Mouse (Mus musculus): ENCODE results near the gene Thumpd1. TPM values are rescaled to one million over a fixed set of nuclear protein-coding genes. Genes with fewer than 3 reads are reported as not detected.
"Not testable (repeated sequence)": the region's sequence is repeated elsewhere in the genome, so short reads cannot be mapped to it uniquely, and the experiment has no call there.

Gene Thumpd1
- total and polyA plus RNA-seq, 3 experiments: 7.9 to 15.6 (median 15.0) TPM

DNA sequence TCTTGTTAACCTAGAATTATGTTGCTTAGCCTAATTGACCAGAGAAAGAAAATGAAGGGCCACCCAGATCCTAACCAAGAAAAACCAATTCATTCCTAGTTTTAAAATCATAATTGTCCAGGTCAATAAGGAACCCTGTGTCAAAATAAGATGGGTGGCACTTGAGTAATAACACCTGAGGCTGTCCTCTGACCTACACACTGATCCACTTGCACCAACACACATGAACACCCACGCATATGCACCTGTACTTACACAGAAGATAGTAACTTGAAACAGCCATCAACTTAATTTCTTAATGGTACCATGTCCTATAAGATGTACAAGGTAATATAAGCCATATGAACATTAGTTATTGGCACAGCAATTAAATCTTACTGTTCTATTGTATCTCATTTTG is 33.1 kb upstream of the Thumpd1 start:
- WGBS: 85% methylated on average over 1 of the region's 1 CpGs
- intact Hi-C loops (cut with DNase I): no loop called here
- Histone ChIP-seq H3K27ac (no peak overlapping the region), H3K9ac (ENCODE audit: low read depth, low read length) (no peak overlapping the region), H3K79me2 (replicated peaks; ENCODE audit: control insufficient read depth, insufficient read depth, low read length) (no peaks in the 10 kb centered on the region), H3K36me3 (ENCODE audit: control insufficient read depth, insufficient read depth, low read length) (no peaks in the 10 kb centered on the region), H3K4me3 (no peak overlapping the region), H3K27me3 (ENCODE audit: control insufficient read depth, insufficient read depth, low read length) (no peaks in the 10 kb centered on the region), H3K4me1 (ENCODE audit: control insufficient read depth, insufficient read depth, low read length) (no peaks in the 10 kb centered on the region)
- DNase-seq: no peak
- TF ChIP-seq CTCF (IDR thresholded peaks at IDR 0.05): no peak
- TF ChIP-seq EP300 (IDR thresholded peaks at IDR 0.05; ENCODE audit: insufficient read depth, low read depth, low read length): no peak
- TF ChIP-seq POLR2A (IDR thresholded peaks at IDR 0.05; ENCODE audit: insufficient read depth, low read depth, low read length): no peak

DNA sequence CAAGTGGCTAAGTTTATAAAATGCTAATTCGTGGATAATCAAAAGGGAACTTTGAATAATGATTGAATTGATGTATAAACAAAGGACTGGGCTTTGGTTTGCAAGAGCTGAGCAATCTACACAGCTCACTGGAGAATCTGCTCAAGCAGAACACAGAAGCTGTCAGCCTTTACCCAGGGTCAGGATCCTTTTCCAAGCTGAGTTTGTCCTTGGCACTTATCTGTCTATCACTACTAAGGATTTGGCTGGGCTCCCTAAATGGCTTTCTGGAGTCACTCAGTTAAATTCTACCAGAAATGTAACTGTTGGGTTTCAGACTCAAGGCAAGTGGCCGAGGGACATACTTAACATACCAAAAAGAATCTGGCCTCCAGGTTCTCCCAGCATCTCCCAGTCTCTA is 29.3 kb upstream of the Thumpd1 start:
- no peaks in the 10 kb centered on the region for H3K27me3 ChIP-seq (ENCODE audit: control insufficient read depth, insufficient read depth, low read length)
- no peak overlapping the region for H3K9ac ChIP-seq (ENCODE audit: low read depth, low read length)
- no peak overlapping the region for H3K4me3 ChIP-seq
- DNase-seq: no peak
- H3K36me3 ChIP-seq (ENCODE audit: control insufficient read depth, insufficient read depth, low read length): no peaks in the 10 kb centered on the region
- H3K4me1 ChIP-seq (ENCODE audit: control insufficient read depth, insufficient read depth, low read length): no peaks in the 10 kb centered on the region
- H3K79me2 ChIP-seq (replicated peaks; ENCODE audit: control insufficient read depth, insufficient read depth, low read length): no peaks in the 10 kb centered on the region
- 38% methylated on average over 2 of the region's 2 CpGs for WGBS
- intact Hi-C loops (cut with DNase I): no loop called here
- TF ChIP-seq EP300 (IDR thresholded peaks at IDR 0.05; ENCODE audit: insufficient read depth, low read depth, low read length) (no peak), POLR2A (IDR thresholded peaks at IDR 0.05; ENCODE audit: insufficient read depth, low read depth, low read length) (no peak), CTCF (IDR thresholded peaks at IDR 0.05) (no peak)
- H3K27ac ChIP-seq: no peak overlapping the region

DNA sequence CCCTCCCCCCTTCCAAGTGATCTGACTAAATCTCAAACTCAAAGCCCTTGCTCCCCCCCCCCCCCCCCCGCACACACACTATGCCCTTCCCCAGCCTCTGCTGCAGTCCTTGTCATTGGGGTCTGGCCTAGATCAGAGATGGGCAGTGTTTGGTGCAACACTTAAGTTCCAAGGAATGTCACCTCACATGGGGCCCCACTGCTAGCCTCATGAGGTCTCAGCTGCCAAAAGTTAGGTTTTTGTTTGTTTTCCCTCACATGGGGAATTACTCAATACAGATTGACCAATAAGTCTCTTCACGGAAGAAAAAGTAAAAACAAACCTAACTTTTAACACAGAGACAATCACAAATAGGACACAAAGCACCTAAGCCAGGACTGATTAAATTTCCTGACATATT is 28.2 kb upstream of the Thumpd1 start:
- Histone ChIP-seq H3K4me3 (no peak overlapping the region), H3K27me3 (ENCODE audit: control insufficient read depth, insufficient read depth, low read length) (no peaks in the 10 kb centered on the region), H3K9ac (ENCODE audit: low read depth, low read length) (no peak overlapping the region), H3K79me2 (replicated peaks; ENCODE audit: control insufficient read depth, insufficient read depth, low read length) (no peaks in the 10 kb centered on the region), H3K4me1 (ENCODE audit: control insufficient read depth, insufficient read depth, low read length) (no peaks in the 10 kb centered on the region), H3K27ac (no peak overlapping the region), H3K36me3 (ENCODE audit: control insufficient read depth, insufficient read depth, low read length) (no peaks in the 10 kb centered on the region)
- no peak for DNase-seq
- TF ChIP-seq CTCF (IDR thresholded peaks at IDR 0.05) (no peak), POLR2A (IDR thresholded peaks at IDR 0.05; ENCODE audit: insufficient read depth, low read depth, low read length) (no peak), EP300 (IDR thresholded peaks at IDR 0.05; ENCODE audit: insufficient read depth, low read depth, low read length) (no peak)
- intact Hi-C loops (cut with DNase I): no loop called here
- 69% methylated on average over 1 of the region's 2 CpGs for WGBS

DNA sequence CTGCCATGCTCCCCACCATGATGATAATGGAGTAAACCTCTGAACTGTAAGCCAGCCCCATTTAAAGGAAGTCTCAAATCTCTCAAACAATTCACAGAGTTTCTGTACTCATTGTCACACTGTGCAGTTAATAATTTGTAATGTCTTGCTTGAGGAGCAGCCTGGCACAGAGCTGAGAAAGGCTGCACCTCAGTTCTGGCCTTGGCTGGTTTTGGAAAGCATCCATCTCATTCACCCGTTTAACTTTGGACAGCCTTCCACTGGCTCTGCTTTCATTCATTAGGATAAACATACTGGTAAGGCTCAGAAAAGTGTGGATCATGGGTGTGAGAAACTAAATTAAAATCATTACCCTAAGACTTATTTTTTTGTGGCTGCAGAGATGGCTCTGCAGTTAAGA is 25.3 kb upstream of the Thumpd1 start:
- intact Hi-C loops (cut with DNase I): no loop called here
- Histone ChIP-seq H3K27me3 (ENCODE audit: control insufficient read depth, insufficient read depth, low read length) (no peaks in the 10 kb centered on the region), H3K36me3 (ENCODE audit: control insufficient read depth, insufficient read depth, low read length) (no peaks in the 10 kb centered on the region), H3K4me3 (no peak overlapping the region), H3K4me1 (ENCODE audit: control insufficient read depth, insufficient read depth, low read length) (no peaks in the 10 kb centered on the region), H3K79me2 (replicated peaks; ENCODE audit: control insufficient read depth, insufficient read depth, low read length) (no peaks in the 10 kb centered on the region), H3K9ac (ENCODE audit: low read depth, low read length) (no peak overlapping the region), H3K27ac (no peak overlapping the region)
- WGBS: 41% methylated on average over 1 of the region's 1 CpGs
- TF ChIP-seq POLR2A (IDR thresholded peaks at IDR 0.05; ENCODE audit: insufficient read depth, low read depth, low read length): no peak
- no peak for TF ChIP-seq EP300 (IDR thresholded peaks at IDR 0.05; ENCODE audit: insufficient read depth, low read depth, low read length)
- TF ChIP-seq CTCF (IDR thresholded peaks at IDR 0.05): no peak
- DNase-seq: no peak

DNA sequence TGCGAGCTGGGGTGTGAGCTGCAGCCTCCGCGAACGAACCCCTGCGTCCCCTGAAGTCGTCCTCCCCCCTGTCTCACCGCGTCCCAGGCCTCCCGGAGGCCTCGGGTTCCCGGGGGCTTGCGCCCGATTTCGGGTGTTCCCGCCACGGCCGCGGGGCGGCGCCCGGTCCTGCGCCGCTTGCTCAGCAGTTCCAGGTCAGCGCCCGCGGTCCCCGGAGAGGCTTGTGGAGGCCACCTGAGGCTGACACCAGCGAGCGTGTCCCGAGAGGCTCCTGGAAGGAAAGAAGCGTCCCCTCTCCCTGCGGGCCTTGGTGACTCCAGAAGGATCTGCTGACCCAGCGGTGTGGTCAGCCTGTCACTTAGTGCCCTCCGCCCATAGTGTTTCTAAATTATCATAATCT is 23.7 kb upstream of the Thumpd1 start:
- no peak for TF ChIP-seq CTCF (IDR thresholded peaks at IDR 0.05)
- no peak for TF ChIP-seq EP300 (IDR thresholded peaks at IDR 0.05; ENCODE audit: insufficient read depth, low read depth, low read length)
- TF ChIP-seq POLR2A (IDR thresholded peaks at IDR 0.05; ENCODE audit: insufficient read depth, low read depth, low read length): no peak
- H3K9ac ChIP-seq (ENCODE audit: low read depth, low read length): no peak overlapping the region
- H3K4me1 ChIP-seq (ENCODE audit: control insufficient read depth, insufficient read depth, low read length): no peaks in the 10 kb centered on the region
- no peak for DNase-seq
- no peaks in the 10 kb centered on the region for H3K79me2 ChIP-seq (replicated peaks; ENCODE audit: control insufficient read depth, insufficient read depth, low read length)
- 8% methylated on average over 34 of the region's 34 CpGs for WGBS
- intact Hi-C loops (cut with DNase I): no loop called here
- H3K27me3 ChIP-seq (ENCODE audit: control insufficient read depth, insufficient read depth, low read length): no peaks in the 10 kb centered on the region
- H3K4me3 ChIP-seq: no peak overlapping the region
- H3K27ac ChIP-seq: no peak overlapping the region
- no peaks in the 10 kb centered on the region for H3K36me3 ChIP-seq (ENCODE audit: control insufficient read depth, insufficient read depth, low read length)

DNA sequence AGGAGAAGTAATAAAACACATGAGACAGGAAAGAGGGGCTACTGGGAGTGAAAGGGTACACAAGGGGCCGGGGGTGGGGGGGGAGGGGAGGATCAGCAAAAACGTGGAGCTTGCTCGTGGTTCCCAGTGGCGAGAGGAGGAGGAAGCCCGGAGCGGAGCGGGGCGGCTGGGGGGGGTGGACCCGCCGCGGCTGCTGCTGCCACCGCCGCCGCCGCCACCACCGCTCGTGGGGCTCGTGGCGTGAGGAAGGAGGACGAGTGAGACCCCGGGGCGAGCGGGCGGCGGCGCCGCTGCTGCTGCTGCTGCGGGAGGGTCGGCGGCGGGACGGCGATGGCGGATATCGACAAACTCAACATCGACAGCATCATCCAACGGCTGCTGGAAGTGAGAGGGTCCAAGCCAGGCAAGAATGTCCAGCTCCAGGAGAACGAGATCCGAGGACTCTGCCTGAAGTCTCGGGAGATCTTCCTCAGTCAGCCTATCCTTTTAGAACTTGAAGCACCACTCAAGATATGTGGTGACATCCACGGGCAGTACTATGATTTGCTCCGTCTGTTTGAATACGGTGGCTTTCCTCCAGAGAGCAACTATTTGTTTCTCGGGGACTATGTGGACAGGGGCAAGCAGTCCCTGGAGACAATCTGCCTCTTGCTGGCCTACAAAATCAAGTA is 19.3 kb upstream of the Thumpd1 start:
- H3K4me1 ChIP-seq (ENCODE audit: control insufficient read depth, insufficient read depth, low read length); H3K27me3 ChIP-seq (ENCODE audit: control insufficient read depth, insufficient read depth, low read length); intact Hi-C loops (cut with DNase I); H3K27ac ChIP-seq; H3K4me3 ChIP-seq; H3K79me2 ChIP-seq (replicated peaks; ENCODE audit: control insufficient read depth, insufficient read depth, low read length); H3K9ac ChIP-seq (ENCODE audit: low read depth, low read length); H3K36me3 ChIP-seq (ENCODE audit: control insufficient read depth, insufficient read depth, low read length): not testable (repeated sequence)
- WGBS: 1% methylated on average over 29 of the region's 44 CpGs
- peak; percentile 11 to 20 for DNase-seq

All from heart, adult 2 months (tissue).